Mouse (Mus musculus): Measurements from ENCODE around the gene Wwp2. TPM values are rescaled to one million over a fixed set of nuclear protein-coding genes. Genes with fewer than 3 reads are reported as not detected.

Gene Wwp2
- total RNA-seq, 2 experiments from 2014 or later: 36.7 to 38.8 TPM

DNA sequence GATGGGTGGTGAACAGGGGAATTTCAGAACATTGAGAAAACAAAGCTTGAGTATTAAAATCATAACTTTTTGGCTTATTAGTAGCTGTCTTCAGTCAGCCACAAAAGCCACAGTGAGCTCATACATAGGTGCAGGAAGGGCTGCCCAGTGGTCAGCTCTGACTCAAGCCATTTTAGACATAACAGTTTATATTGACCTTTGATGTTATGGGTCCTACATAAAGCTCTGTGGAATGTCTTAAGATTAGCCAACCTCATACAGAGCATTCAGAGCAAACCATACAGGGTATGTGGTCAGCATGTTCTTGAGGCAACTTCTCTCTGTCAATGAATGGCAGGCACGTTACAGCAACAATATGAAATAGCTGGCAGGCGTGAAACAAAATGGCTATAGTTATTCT is 134.9 kb downstream of the Wwp2 start:
- DNase-seq: no peak

DNA sequence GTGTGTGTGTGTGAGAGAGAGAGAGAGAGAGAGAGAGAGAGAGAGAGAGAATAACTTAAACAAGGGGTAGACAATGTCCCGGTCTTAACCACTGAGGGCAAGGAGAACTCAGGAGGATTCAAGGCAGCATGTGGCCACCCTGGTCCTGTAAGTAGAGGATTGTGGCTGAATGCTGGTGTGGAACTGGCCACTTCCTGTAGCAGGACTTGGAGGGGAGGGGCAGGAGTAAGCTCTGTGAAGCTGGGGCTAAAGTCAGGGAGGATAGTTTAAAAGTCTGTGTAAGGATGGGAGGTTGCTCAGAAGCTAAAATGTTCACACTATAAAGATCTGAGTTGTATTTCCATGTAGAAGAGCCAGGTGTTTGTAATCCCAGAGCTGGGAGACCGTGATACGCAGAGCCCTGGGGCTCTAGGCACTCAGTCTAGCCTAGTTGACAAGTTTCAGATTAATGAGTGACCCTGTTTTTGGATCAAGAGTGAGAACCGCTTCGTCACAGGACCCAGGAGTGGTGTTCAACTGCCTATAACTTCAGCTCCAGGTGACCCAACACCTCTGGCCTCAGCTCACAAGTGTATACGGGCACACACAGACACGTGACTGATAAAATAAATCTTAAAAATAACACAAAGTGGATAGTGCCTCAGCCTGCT is 135.4 kb downstream of the Wwp2 start:
- DNase-seq: no peak

DNA sequence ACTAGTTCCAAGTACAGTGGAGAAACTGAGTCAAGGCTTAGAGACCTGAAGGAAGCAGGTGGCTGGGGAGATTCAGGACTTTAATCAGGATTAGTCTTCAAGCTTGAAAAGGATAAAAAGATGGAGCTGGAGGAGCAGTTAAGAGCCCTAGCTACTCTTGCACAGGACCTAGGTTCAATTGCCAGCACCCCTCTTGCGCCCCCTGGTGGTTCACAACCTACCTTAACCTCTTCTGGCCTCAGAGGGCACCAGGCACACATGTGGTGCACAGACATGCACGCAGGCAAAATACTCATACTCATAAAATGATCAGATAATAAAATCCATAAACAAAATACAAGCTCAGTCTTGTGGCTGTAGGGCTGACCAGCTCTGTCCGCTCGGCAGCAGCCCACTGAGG is 136.3 kb downstream of the Wwp2 start:
- DNase-seq: peak; percentile 35 to 51

DNA sequence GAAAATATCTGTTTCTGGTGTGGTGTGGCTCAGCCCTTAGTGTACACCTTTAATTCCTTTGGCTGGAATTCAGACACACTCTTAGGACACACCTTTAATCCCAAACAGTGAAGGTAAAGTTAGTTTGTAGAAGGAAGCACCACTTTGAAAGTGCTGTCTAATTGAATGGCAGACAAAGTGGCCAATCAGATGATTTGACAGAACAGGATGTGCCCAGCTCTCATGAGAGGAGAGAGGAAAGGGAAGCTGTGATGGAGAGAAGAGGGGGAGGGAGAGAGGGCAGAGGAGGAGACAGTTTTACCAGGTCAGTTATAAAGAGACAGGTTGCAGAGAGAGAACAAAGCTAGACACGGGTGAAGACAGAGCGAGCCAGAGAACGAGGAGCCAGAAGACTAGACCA is 138.6 kb downstream of the Wwp2 start:
- no peak for DNase-seq

DNA sequence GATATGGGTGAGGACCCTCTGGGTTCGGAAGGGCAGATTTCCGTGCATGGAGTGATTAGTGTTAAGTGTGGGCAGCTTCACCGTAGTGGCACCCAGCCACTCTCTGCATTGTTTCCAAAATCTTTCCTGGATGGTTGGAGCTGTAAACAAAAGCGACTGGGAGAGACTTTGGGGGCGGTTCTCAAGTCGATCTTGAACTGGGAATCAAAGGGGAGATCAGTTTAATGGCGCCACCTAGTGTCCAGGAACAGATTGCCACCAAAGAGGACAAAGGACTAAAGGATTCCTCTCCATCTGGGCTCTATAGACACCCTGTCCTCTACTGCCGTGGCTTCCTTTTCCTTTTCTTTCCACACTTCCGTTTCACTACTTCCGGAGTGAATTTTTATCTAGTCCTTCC is 140.5 kb downstream of the Wwp2 start:
- peak; percentile 74 to 83 for DNase-seq

DNA sequence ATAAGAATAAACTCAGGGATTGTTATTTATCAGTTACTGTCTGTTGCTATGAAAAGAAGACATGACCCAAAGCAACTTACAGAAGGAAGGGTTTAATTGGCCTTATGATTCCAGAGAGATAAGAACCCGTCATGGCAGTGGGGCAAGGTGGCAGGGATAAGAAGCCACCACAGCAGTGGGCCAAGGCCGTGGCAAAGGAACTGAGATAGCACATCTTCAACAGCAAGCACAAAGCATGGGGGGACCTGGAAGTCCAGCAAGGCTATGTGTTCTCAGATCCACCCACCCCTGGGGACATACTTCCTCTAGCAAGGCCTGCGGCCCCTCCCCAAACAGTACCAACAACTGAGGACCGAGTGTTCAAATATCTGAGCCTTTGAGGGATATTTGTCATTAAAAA is 141.5 kb downstream of the Wwp2 start:
- DNase-seq: no peak

DNA sequence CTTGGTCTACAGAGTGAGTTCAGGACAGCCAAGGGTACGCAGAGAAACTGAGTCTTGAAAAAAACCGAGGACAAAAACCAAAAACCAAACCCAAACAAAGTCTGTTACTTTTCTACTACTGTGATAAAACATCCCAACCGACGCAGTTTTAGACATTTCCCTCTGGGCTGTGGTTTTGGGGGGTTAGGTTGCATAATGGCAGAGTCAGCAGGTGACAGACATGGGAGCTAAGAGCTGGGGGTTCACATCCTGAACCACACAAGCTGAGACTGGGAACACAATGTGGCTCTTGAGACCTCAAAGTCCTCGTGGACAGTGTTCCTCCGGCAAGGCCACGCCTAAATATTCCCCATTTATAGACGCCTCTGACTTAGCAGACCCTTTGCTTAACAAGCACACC is 142.0 kb downstream of the Wwp2 start:
- DNase-seq: no peak

DNA sequence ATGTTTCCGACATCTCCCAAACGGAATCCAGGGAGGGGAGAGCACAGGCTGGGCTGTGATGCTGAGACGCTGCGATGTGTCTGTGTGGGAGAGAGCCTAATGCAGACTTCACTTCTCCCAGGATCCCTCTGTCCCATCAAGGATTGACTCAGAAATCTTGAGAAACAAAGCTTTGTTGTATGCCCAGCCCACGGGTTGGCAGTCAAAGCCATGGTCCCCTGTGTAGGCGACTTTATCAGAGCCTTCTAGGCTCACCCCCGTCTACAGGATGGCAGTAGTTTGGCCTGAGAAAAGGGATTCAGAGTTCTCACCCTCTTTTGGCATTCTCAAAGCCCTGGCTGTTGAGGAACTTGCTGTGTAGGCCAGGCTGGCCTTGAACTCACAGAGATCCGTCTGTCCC is 142.4 kb downstream of the Wwp2 start:
- no peak for DNase-seq

DNA sequence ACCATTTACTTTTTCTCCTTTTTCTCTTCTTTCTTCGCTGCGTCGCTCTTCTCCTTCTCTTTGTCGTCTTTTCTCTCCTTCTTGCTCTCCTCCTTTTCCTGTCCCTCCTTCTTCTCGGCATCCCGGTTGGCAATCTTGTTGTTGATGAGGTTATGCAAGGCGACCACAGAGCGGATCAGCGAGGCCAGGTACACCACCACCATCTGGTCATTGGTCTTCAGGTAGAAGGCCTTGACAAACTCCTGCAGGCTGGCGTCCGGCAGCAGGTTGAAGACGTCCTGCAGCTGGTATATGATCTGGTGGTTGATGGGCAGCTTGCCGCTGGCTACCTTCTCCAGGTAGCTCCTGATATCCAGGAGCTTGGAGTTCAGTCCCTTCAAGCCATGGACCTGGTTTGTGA is 144.7 kb downstream of the Wwp2 start:
- DNase-seq: no peak

DNA sequence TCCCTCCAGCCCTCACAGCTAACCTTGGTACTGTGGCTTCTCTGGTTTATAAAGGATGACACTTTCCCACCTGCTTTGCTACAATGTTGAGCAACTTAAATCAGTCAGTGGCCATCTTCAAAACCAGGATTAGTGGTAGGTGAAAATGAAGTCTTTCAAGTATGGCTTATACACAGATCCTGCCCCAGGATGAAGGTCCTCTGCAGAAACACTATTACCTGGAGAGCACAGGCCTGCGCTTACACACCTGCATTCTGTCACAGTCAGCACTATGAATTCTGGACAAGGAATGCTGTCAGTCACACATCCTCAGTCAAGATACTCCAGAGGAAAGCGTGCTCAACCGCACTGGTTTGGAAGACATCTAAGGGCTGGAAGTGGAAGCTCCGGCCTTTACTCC is 145.4 kb downstream of the Wwp2 start:
- no peak for DNase-seq

DNA sequence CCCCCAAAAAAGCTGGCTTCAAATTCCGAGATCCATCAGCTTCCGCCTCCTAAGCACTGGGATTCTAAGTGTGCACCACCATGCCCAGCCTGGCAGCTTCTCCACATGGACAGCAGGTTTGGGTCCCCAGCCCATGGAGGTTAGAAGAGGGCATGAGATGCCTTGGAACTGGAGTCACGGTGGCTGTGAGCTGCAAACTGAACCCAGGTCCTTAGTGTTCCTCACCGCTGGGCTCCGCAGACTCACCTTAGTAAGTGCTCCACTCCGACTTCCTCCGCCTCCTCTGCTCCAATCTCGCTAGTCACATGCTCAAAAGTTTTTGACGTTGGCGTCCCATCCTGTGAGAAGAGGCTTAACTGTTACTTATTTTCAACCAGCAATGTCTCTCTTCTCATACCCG is 146.0 kb downstream of the Wwp2 start:
- no peak for DNase-seq

DNA sequence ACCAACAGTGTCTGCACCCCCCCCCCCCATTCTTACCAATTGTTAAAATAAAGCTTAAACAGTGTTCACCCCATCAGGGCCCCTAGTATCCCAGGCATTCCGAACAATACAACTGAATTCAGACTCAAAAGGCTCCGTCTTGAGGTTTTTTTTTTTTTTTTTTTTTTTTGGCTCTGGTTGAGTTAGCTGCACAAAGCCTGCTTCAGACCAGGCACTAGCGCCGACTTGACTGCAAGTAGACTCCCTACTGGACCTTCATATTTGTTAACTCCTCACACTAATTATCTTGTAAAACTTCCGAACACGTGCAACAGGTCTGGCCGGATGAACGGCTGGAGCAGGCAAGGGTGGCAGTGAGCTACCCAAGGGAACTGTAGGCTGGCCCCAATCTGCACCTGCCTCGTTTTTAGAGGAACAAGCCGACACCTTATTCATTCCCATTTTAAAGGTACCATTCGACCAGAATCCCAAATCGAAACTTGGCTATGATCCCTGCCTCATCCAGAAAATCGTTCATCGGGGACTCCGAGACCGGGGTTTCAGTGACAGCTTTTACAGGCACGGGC is 151.3 kb downstream of the Wwp2 start:
- no peak for DNase-seq

DNA sequence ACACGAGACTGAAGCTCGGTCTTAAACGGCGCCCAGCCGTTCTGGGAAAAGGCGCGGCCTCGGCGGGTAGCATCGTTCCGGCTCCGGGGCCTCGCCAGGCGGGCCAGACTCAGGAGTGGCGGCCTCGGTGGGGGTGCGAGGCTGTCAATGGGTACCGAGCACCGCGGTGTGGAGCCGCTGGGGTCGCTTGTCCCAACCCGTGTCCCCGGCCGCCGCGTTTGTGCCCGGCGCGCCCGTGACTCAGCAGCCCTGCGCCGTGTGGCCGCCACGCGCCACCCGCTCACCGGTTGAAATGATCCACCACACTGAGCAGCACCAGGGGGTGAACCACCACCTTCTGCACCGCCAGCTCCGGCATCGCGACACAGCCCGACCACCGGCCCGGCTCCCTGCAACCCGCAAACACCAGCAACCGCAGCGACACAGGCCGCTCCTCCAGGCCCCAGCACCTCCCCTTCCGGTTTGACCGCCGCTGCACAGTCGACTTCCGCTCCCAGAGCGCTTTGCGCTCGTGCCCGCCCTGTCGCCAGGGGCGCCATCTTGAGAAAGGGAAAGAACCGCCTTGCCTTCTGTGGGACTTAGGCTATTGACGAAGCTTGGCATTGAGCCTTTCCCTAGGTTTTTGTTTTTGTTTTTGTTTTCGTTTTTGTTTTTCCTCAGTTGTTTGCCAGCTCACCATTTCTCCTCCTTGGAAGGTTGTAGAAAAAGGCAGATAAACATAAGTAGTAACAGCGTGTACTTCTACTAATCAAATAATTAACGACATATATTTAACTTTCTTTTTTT is 152.0 kb downstream of the Wwp2 start, which contains the start of gene Psmd7:
Gene Psmd7, minus strand, starts transcription at position 470 of the 786 bp plus-strand sequence.
- peak; percentile 93 to 95 for DNase-seq

DNA sequence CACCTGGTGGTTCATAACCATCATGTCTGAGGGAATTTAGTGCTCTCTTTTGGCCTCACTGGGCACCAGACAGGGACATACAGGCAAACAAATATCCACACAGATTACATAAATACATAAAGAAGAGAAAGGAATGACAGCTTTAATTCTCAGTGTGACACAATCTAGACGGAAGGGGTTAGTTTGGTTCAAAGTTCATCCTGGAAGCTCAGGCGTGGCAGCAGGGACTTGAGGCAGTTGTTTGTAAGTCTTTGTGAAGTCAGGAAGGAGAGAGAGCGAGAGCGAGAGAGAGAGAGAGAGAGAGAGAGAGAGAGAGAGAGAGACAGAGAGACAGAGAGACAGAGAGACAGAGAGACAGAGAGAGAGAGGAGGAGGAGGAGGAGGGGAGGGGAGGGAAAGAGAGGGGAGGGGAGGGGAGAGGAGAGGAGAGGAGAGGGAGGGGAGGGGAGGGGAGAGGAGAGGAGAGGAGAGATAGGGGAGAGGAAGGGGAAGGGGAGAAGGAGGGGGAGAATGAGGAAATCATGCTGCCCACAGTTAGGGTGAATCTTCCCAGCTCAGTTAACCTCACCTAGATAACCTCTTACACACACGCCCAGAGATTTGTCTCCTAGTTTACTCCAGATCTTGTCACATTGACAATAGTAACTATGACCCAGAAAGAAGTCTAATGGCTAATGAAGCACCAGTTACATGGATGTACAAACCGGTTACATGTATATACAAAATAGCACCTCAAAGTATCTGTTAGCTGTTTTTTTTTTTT is 158.0 kb downstream of the Wwp2 start:
- DNase-seq: no peak

DNA sequence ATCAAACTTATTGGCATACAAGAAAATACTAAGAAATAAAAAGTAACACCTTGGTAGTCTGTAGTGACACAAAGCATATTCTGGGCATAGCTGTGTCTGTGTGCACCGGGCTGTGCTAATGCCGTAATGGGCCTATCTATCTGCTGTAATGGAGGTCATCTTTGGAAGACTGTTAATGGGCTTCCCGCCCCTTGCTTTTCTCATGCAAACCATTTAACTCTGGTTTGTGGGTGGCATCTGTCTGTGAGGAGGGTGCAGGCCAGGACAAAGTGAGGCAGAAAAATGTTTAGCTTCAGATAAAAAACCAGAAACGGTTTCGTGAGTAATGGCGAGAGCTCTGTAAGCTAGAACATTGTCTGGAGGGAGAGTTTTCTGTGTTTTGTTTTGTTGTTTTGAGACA is 158.7 kb downstream of the Wwp2 start:
- DNase-seq: no peak

DNA sequence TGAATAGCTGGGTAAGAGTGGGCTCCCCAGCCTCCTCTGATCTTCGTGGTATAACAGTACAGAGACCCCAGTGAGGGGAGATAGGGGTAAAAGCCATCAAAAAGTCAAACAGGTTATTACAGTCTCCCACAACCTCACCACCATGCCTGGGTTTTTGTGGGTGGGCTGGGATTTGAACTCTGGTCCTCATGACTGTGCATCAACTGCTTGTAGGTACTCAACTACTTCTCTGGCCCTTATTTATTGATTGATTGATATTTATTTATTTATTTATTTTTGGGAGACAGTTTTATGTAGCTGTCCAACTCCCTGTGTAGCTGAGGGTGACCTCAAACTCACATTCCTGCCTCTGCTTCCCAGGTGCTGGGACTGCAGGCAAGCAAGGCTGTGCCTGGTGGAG is 161.6 kb downstream of the Wwp2 start:
- DNase-seq: no peak

DNA sequence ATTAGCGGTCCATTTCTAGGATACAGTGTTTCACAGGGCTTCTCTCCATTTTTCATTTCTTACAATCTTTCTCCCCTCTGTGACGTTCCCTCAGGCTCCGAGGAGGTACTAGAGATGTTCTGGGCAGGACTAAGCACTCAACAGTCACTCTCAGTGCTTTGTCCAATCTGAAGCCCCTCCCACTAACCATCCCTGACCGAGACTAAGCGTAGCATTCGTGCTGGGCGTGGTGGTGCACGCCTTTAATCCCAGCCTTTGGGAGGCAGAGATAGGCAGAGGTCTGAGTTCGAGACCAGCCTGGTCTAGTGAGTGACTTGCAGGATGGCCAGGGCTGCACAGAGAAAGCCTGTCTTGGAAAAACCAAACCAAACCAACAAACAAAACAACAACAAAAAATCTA is 163.5 kb downstream of the Wwp2 start:
- DNase-seq: no peak

DNA sequence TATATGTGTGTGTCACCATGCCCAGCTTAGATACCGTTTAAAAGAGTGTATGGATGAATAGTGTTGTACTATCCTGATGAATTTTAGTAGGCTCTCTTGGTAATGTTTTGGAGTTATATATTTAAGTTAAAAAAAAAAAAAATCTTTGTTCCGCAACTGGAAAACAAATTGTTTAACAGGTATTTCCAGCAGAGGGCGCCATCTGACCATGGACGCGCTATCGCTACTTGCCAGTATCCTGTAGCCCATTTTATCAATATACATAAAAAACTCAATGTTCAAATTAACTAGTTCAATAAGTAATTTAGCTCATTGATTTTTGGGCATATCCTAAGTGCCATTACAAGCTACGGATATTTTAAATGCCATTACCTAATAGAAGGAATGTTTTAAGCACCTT is 166.9 kb downstream of the Wwp2 start:
- DNase-seq: peak; percentile 22 to 41

Small RNAs within 50 kb of the gene (microRNA-seq; reads per million reads assigned to microRNA genes)
- gene Mir140: 911 to 942 reads per million in 2 experiments

Other genes with a start within 250 kb of the Wwp2 start
- 10 to 100 TPM; 59.4 to 63.2 TPM for gene Nfat5, start 142.9 kb upstream of the Wwp2 start, total RNA-seq (2021)
- 1 to 10 TPM; 5.5 to 6.4 TPM for gene Nqo1, start 33.2 kb upstream of the Wwp2 start, total RNA-seq (2021)
- 10 to 100 TPM; 39.9 to 47.7 TPM for gene Nob1, start 11.3 kb upstream of the Wwp2 start, total RNA-seq (2021)
- 100 to 1,000 TPM; 103 to 108 TPM for gene Psmd7, start 152.1 kb downstream of the Wwp2 start, total RNA-seq (2021)

All from layer of hippocampus, postnatal 36 days (tissue).